Mouse (Mus musculus): ENCODE data around the gene Rpl23.

GRCm38 (mm10) chr11:97809235-97810121 is 27.2 kb upstream of the Rpl23 start:
- TF ChIP-seq CTCF (IDR thresholded peaks at IDR 0.05; ENCODE audit: low read depth): no peak
- TF ChIP-seq EP300 (IDR thresholded peaks at IDR 0.05; ENCODE audit: low read depth): no peak

Data from liver, postnatal 0 days (tissue).